Mouse (Mus musculus) ovary, adult 2 months (tissue): ENCODE measurements around the gene Rpl9-ps6. TPM values are rescaled to one million over a fixed set of nuclear protein-coding genes. Genes with fewer than 3 reads are reported as not detected.

ENCODE experiments used
- polyA plus RNA-seq: library from polyadenylated mRNA; depleted of rRNA; stranded (reverse); fragments of >200 nt; gene quantifications from 2 replicates; pipeline ENCODE4 v1.2.3, GENCODE M21; 2012; rRNA removed

Gene Rpl9-ps6
- polyA plus RNA-seq: 1.2 and 3.5 TPM in 2 replicates

DNA sequence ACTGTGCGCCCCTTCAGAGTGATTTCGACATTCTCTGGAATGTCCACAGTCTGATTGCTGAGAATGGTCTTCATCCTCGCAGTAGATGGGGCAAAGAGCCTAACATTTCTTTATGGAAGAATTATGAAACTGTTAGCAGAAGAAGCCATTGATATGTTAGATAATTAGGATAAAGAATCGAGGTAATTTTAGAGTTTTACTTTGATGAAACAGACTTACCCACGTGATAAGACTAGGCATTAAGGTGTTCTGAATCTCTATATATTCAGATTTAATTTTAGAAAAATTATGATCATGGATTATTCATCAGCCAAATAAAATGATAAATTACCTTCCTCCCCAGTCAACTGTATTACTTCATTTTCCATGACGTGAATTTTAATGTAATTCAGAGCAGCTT is at the start of gene Rpl9-ps6:
Gene Rpl9-ps6, minus strand, starts transcription at position 101 of the 400 bp plus-strand sequence.

DNA sequence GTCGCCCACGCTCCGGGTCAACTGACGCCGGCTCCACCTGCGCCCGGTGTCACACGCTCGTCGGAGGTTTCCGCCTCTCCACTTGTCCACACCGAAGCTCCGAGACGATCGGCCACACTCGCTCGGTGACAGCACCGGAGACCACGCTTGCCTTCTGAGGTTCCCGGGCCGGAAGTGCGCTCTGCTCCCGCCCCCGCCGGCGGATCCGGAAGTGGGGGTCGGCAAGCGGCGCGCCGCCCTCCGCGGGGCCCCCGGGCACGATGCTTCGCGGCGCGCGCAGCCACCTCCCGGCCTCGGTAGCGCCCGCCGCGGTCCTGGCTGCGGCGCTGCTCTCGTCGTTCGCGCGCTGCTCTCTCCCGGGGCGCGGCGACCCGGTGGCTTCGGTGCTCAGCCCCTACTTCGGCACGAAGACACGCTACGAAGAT is 19.3 kb upstream of the Rpl9-ps6 start, which contains the start of gene Minpp1:
Gene Minpp1, plus strand, starts transcription at position 89 of the 425 bp plus-strand sequence.

Other genes starting within 250 kb of the Rpl9-ps6 start
- gene Sgms1, start 76.9 kb downstream of the Rpl9-ps6 start, polyA plus RNA-seq: 35.2 and 36.4 TPM in 2 replicates
- 153 and 214 TPM in 2 replicates for gene Minpp1, start 19.2 kb upstream of the Rpl9-ps6 start, polyA plus RNA-seq
- 7.9 and 12.6 TPM in 2 replicates for gene Papss2, start 129.2 kb upstream of the Rpl9-ps6 start, polyA plus RNA-seq